Mouse (Mus musculus): ENCODE results near the gene Abca8b.

GRCm38 (mm10) chr11:109955185-109955584 lies 40.5 kb downstream of the Abca8b start:
- TF ChIP-seq E2F4 (IDR thresholded peaks at IDR 0.05; ENCODE audit: insufficient read depth) (no peak), POLR2A (IDR thresholded peaks at IDR 0.05; ENCODE audit: insufficient read length, low read depth) (no peak)

Measured in myocyte (in vitro differentiated cells).